16 mouse cellular contexts compared by ENCODE assay signal in the genomic region with DNA sequence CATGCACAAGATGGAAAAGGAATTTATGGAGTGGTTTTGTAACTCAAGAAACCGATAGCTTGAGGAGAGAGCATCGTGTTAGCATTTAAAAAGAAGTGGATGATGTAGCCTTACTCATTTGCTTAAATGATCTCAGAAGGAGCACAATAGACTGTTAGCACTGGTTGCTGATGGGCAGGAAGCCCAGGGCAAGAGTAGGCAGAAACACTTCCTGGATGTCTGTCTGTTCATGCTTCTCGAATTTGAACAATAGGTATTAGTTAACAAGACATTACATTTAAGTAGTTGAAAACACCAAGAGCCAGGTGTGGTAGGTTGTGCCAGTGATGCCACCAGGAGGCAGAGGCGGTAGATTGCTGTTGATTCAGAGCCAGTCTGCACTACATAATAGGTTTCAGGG.
"Had no signal": no experiment of that assay in that cellular context is flagged by ENCODE, and none has a peak within 500 bp of the region (broad histone marks: within the 10 kb centered on the region; RNA-seq: fewer than 3 reads in every experiment).

No protein-coding gene starts in this region.

- H3K4me2 ChIP-seq: liver, embryonic 11.5 days; liver, embryonic 15.5 days; midbrain, embryonic 11.5 days; midbrain, embryonic 15.5 days; neural tube, embryonic 12.5 days; stomach, embryonic 15.5 days had no signal

- H3K27ac ChIP-seq: left cerebral cortex, adult 2 months; limb, embryonic 10.5 days; liver, embryonic 15.5 days; midbrain, embryonic 15.5 days; neural tube, embryonic 12.5 days; stomach, embryonic 15.5 days had no signal

- DNase-seq: kidney, postnatal 25 days; lung, adult 2 months; lung, postnatal 4 days; spleen, adult 18-20 months; thymus, adult 2 months; thymus, postnatal 25 days had no signal

- H3K4me3 ChIP-seq: left cerebral cortex, adult 2 months; limb, embryonic 10.5 days; liver, embryonic 15.5 days; megakaryocyte, embryonic 14.5 days; midbrain, embryonic 15.5 days; neural tube, embryonic 12.5 days; stomach, embryonic 15.5 days had no signal

- H3K27me3 ChIP-seq: liver, embryonic 15.5 days; megakaryocyte, embryonic 14.5 days; midbrain, embryonic 15.5 days; neural tube, embryonic 12.5 days; stomach, embryonic 15.5 days had no signal

- H3K9me3 ChIP-seq: limb, embryonic 10.5 days; liver, embryonic 15.5 days; megakaryocyte, embryonic 14.5 days; midbrain, embryonic 15.5 days; neural tube, embryonic 12.5 days; stomach, embryonic 15.5 days had no signal

- H3K4me1 ChIP-seq: midbrain, embryonic 15.5 days; neural tube, embryonic 12.5 days; stomach, embryonic 15.5 days had no signal

- ATAC-seq: lung, postnatal 0 days; midbrain, embryonic 15.5 days had no signal

- H3K36me3 ChIP-seq: midbrain, embryonic 15.5 days had no signal

- H3K9ac ChIP-seq: liver, embryonic 15.5 days; midbrain, embryonic 15.5 days; neural tube, embryonic 12.5 days; stomach, embryonic 15.5 days had no signal
